Mouse (Mus musculus) myocyte (in vitro differentiated cells): Measurements from ENCODE around the gene Snrnp70. TPM values are rescaled to one million over a fixed set of nuclear protein-coding genes. Genes with fewer than 3 reads are reported as not detected.

ENCODE experiments used
- H3K27me3 ChIP-seq: one replicate; pipeline ENCODE4 v1.6.1; 2011; ENCODE audit not compliant: control insufficient read depth, insufficient read depth, insufficient read length
- H3K36me3 ChIP-seq: one replicate; pipeline ENCODE4 v1.6.1; 2011; ENCODE audit not compliant: control insufficient read depth, insufficient read depth
- H3K4me2 ChIP-seq: one replicate; pipeline ENCODE4 v1.6.1; 2011; ENCODE audit warnings: low read depth, control low read depth
- H3K4me3 ChIP-seq: one replicate; pipeline ENCODE4 v1.5.1; 2011; ENCODE audit warnings: mild to moderate bottlenecking, control low read depth, moderate library complexity
- H3K79me2 ChIP-seq: one replicate; pipeline ENCODE4 v1.6.1; 2011; ENCODE audit not compliant: control insufficient read depth, insufficient read depth
- H3ac ChIP-seq: one replicate; pipeline ENCODE4 v1.6.1; 2011; ENCODE audit not compliant: control insufficient read depth, insufficient read length
- CEBPB ChIP-seq: IDR thresholded peaks from 2 replicates; pipeline ENCODE4 v1.6.1; 2011; ENCODE audit warnings: mild to moderate bottlenecking, moderate library complexity; ENCODE audit not compliant: poor library complexity, insufficient read depth, severe bottlenecking
- E2F4 ChIP-seq: IDR thresholded peaks from one replicate; pipeline ENCODE4 v1.6.1; 2011; ENCODE audit warnings: mild to moderate bottlenecking, control low read depth, moderate library complexity; ENCODE audit not compliant: insufficient read depth
- MAX ChIP-seq: IDR thresholded peaks from one replicate; pipeline ENCODE4 v1.6.1; 2011; ENCODE audit warnings: low read depth, mild to moderate bottlenecking, control low read depth
- MYOD1 ChIP-seq, 3 experiments: IDR thresholded peaks; one replicate each; pipeline ENCODE4 v1.6.1; 2011; ENCODE audit warnings: control low read depth in 2 of 3, low read depth in 2 of 3, mild to moderate bottlenecking in 2 of 3, moderate library complexity in 1 of 3; ENCODE audit not compliant: insufficient read length in 2 of 3, control insufficient read depth in 1 of 3
- MYOG ChIP-seq, 3 experiments: IDR thresholded peaks; one replicate each; pipeline ENCODE4 v1.6.1; 2011; ENCODE audit warnings: control low read depth in 2 of 3, low read depth in 2 of 3, mild to moderate bottlenecking in 2 of 3; ENCODE audit not compliant: insufficient read length in 2 of 3, control insufficient read depth in 1 of 3, insufficient read depth in 1 of 3
- POLR2A ChIP-seq: IDR thresholded peaks from one replicate; pipeline ENCODE4 v1.6.1; 2011; ENCODE audit warnings: low read depth, mild to moderate bottlenecking, control low read depth, moderate library complexity; ENCODE audit not compliant: insufficient read length
- POLR2AphosphoS2 ChIP-seq: IDR thresholded peaks from one replicate; pipeline ENCODE4 v1.6.1; 2011; ENCODE audit warnings: low read depth, control low read depth; ENCODE audit not compliant: insufficient read length
- REST ChIP-seq: IDR thresholded peaks from one replicate; pipeline ENCODE4 v1.6.1; 2011; ENCODE audit warnings: mild to moderate bottlenecking, control low read depth, moderate library complexity; ENCODE audit not compliant: insufficient read depth, insufficient read length
- SRF ChIP-seq: IDR thresholded peaks from one replicate; pipeline ENCODE4 v1.6.1; 2011; ENCODE audit warnings: low read depth; ENCODE audit not compliant: control insufficient read depth, insufficient read length
- TCF12 ChIP-seq: IDR thresholded peaks from one replicate; pipeline ENCODE4 v1.6.1; 2011; ENCODE audit warnings: mild to moderate bottlenecking, control low read depth; ENCODE audit not compliant: poor library complexity, insufficient read depth, severe bottlenecking
- TCF3 ChIP-seq: IDR thresholded peaks from one replicate; pipeline ENCODE4 v1.6.1; 2011; ENCODE audit warnings: low read depth, control low read depth; ENCODE audit not compliant: insufficient read length
- USF1 ChIP-seq: IDR thresholded peaks from one replicate; pipeline ENCODE4 v1.6.1; 2011; ENCODE audit warnings: low read depth, mild to moderate bottlenecking, control low read depth, moderate library complexity
- polyA plus RNA-seq: library from polyadenylated mRNA; unstranded; fragments of >200 nt; fragmentation: generic; extraction: Trizol; gene quantifications from one replicate; pipeline ENCODE4 v1.2.1, GENCODE M21; 2012; ENCODE audit warnings: missing spikeins

Gene Snrnp70
- polyA plus RNA-seq, 1 experiment: 189 TPM

DNA sequence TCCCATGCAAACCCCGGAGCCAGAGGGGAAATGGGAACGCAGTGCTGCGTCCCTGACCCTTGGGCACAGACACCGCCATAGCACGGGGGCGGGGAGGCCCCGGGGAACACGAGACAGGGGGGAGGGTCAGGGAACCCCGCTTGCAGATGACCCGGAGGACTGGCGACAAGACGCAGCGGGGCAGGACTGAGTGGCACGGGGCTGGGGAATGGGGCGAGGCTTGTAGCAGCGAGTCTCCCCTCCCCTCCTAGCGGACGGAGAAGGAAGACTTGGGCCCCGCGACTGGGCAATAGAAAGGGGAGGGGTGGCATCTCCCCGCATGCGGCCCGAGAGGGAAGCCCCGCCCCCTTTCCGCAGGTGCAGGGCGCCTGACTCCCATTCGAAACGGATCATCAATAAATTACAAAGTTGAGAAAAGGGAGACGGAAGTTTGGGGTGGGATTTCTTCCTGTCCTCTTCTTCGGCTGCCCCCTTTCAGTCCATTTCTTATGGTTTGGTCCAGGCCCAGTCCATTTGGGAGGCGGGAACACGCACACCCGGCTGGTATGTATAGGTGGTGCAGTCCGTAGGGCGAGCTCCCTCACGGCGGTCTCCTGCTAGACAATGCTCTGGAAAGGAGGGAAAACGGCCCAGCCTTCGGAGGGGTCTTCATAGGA lies 56.0 kb downstream of the Snrnp70 start:
- Histone ChIP-seq H3K4me3 (peak overlapping the region; percentile 36), H3K4me2 (peak overlapping the region; percentile 100), H3K27me3 (no peaks in the 10 kb centered on the region), H3K36me3 (no peaks in the 10 kb centered on the region), H3ac (peak overlapping the region; percentile 3), H3K79me2 (no peaks in the 10 kb centered on the region)
- TF ChIP-seq MYOD1 (IDR thresholded peaks at IDR 0.05; ENCODE audit: control insufficient read depth in 1 of 3, insufficient read length in 2 of 3, low read depth in 2 of 3) (no peak), POLR2A (peak; percentile 95), POLR2AphosphoS2 (peak; percentile 98)

DNA sequence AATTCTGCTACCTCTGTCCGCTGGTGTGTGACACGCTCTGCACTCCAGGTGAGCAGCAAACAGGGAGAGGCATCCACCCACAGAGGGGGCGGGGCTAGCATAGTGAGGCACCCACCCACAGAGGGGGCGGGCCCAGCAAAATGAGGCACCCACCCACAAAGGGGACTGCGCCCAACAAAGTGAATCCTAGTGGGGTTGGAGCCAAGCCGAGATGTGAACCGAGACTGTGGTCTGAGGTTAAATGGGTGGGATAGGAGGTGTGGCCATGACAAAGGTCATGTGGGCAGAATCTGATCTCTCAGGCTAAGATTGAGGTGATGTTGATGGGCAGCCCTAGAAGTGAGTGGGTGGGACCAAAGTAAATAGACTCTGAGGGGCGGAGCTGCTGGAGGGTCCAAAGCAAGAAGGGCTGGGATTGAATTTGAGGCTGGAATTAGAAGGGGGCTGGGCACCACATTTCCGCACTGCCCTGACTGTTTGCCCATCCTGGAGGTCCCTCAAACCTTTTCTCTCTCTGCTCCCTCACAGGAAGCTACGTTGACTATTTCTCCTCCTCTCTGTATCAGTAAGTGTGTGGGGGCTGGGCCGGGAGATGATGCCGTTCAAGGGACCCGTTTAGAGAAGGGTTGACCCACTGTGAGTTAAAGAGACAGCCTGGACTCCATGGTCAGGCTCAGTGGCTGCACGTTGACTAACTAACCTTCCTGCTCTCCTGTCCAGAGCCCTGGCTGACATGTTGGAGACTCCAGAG lies 57.2 kb downstream of the Snrnp70 start:
- peak overlapping the region; percentile 3 for H3ac ChIP-seq
- no peaks in the 10 kb centered on the region for H3K36me3 ChIP-seq
- H3K27me3 ChIP-seq: no peaks in the 10 kb centered on the region
- TF ChIP-seq MYOG (IDR thresholded peaks at IDR 0.05; ENCODE audit: control insufficient read depth in 1 of 3, insufficient read depth in 1 of 3, insufficient read length in 2 of 3, low read depth in 2 of 3) (no peak), POLR2A (peak; percentile 44), POLR2AphosphoS2 (peak; percentile 40), MYOD1 (IDR thresholded peaks at IDR 0.05; ENCODE audit: control insufficient read depth in 1 of 3, insufficient read length in 2 of 3, low read depth in 2 of 3) (no peak), USF1 (peak; percentile 53)
- peak overlapping the region; percentile 100 for H3K4me2 ChIP-seq
- H3K79me2 ChIP-seq: no peaks in the 10 kb centered on the region
- peak overlapping the region; percentile 36 for H3K4me3 ChIP-seq

DNA sequence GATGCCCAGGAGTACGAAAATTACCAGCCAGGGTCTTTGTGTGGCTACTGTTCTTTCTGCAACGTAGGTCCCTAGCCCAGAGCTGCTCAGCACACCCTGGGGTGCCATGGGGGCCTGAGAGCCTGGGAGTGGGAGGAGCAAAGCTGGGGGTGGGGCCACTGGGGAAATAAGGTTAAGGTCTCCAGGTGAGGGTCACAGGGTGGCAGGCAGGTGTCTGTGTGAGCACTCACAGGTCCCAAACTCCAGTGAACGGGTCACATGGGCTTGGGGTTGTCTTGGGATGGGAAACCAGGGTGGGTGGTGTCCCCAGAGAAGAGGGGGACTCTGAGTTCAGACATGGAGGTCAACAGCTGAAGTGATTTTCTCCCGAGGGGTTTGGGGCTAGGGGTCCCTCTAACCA lies 58.1 kb downstream of the Snrnp70 start:
- Histone ChIP-seq H3K4me2 (peak overlapping the region; percentile 100), H3K36me3 (no peaks in the 10 kb centered on the region), H3K27me3 (no peaks in the 10 kb centered on the region), H3ac (no peak overlapping the region), H3K4me3 (peak overlapping the region; percentile 36), H3K79me2 (no peaks in the 10 kb centered on the region)
- TF ChIP-seq USF1 (no peak), MYOD1 (IDR thresholded peaks at IDR 0.05; ENCODE audit: control insufficient read depth in 1 of 3, insufficient read length in 2 of 3, low read depth in 2 of 3) (no peak), POLR2AphosphoS2 (no peak), E2F4 (no peak), CEBPB (no peak), MYOG (IDR thresholded peaks at IDR 0.05; ENCODE audit: control insufficient read depth in 1 of 3, insufficient read depth in 1 of 3, insufficient read length in 2 of 3, low read depth in 2 of 3) (no peak), MAX (no peak), SRF (no peak), TCF3 (no peak), POLR2A (no peak), REST (no peak), TCF12 (no peak)

DNA sequence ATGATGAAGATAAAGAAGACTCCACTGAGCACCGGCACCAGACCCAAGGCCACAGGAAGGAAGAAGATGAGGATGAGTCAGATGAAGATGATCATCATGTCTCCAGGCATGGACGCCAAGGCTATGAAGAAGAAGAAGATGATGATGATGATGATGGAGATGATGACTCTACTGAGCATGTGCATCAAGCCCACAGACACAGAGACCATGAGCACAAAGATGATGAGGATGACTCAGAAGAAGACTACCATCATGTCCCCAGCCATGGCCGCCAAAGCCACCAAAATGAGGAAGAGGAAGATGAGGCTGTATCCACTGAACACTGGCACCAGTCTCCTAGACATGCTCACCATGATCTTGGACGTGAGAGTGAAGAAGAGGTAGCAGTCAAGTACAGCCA lies 59.2 kb downstream of the Snrnp70 start:
- peak overlapping the region; percentile 36 for H3K4me3 ChIP-seq
- no peaks in the 10 kb centered on the region for H3K79me2 ChIP-seq
- H3K4me2 ChIP-seq: peak overlapping the region; percentile 100
- no peaks in the 10 kb centered on the region for H3K36me3 ChIP-seq
- H3ac ChIP-seq: no peak overlapping the region
- TF ChIP-seq CEBPB: no peak
- no peak for TF ChIP-seq MYOD1 (IDR thresholded peaks at IDR 0.05; ENCODE audit: control insufficient read depth in 1 of 3, insufficient read length in 2 of 3, low read depth in 2 of 3)
- TF ChIP-seq USF1: no peak
- TF ChIP-seq E2F4: no peak
- no peak for TF ChIP-seq MYOG (IDR thresholded peaks at IDR 0.05; ENCODE audit: control insufficient read depth in 1 of 3, insufficient read depth in 1 of 3, insufficient read length in 2 of 3, low read depth in 2 of 3)
- TF ChIP-seq TCF12: no peak
- no peak for TF ChIP-seq TCF3
- TF ChIP-seq REST: no peak
- no peak for TF ChIP-seq POLR2AphosphoS2
- no peak for TF ChIP-seq MAX
- no peak for TF ChIP-seq SRF
- no peak for TF ChIP-seq POLR2A
- no peaks in the 10 kb centered on the region for H3K27me3 ChIP-seq

DNA sequence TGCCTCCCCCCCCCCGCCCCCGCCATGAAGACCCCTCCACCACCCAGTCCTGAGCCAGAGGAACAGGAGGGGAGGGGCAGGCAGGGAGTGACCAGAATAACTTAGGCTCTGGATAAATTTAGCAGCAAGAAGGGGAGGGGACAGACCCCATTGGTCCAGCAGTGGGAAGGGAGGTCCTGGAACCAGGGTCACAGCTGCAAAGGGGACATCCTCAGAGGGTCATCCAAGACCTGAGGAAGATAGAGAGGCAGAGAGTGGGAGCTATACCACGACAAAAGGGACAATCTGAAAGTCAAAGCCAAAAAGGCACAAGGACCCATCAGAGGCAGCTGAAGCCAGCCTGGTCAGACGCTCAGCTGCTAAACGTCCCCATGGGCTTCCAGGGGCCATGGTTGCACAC lies 60.5 kb downstream of the Snrnp70 start, which contains the start of gene Hrc:
Gene Hrc, plus strand, starts transcription at position 235 of the 400 bp plus-strand sequence.
- no peaks in the 10 kb centered on the region for H3K79me2 ChIP-seq
- H3K36me3 ChIP-seq: no peaks in the 10 kb centered on the region
- no peaks in the 10 kb centered on the region for H3K27me3 ChIP-seq
- peak within 1 kb of the TSS; percentile 100 for H3K4me2 ChIP-seq
- TF ChIP-seq POLR2A (peak; percentile 53), TCF12 (peak; percentile 2), TCF3 (no peak), E2F4 (no peak), REST (no peak), POLR2AphosphoS2 (peak; percentile 58), USF1 (no peak), CEBPB (no peak), MAX (no peak), MYOG (IDR thresholded peaks at IDR 0.05; ENCODE audit: control insufficient read depth in 1 of 3, insufficient read depth in 1 of 3, insufficient read length in 2 of 3, low read depth in 2 of 3) (peak; percentile 7 to 52 (median 23)), MYOD1 (IDR thresholded peaks at IDR 0.05; ENCODE audit: control insufficient read depth in 1 of 3, insufficient read length in 2 of 3, low read depth in 2 of 3) (peak in 2 of 3 experiments; percentile 19 to 57), SRF (no peak)
- H3K4me3 ChIP-seq: peak within 1 kb of the TSS; percentile 65
- no peak within 1 kb of the TSS for H3ac ChIP-seq
